Mouse (Mus musculus) brain, embryonic 18.5 days (tissue): ENCODE measurements around the gene Morf4l2.
"Not testable (repeated sequence)": the region's sequence is repeated elsewhere in the genome, so short reads cannot be mapped to it uniquely, and the experiment has no call there.

Experiments
- DNase-seq: peaks from one replicate; pipeline ENCODE4 v3.0.0-alpha.2; 2012; ENCODE audit warnings: low read depth, low spot score

The Morf4l2 gene

DNA sequence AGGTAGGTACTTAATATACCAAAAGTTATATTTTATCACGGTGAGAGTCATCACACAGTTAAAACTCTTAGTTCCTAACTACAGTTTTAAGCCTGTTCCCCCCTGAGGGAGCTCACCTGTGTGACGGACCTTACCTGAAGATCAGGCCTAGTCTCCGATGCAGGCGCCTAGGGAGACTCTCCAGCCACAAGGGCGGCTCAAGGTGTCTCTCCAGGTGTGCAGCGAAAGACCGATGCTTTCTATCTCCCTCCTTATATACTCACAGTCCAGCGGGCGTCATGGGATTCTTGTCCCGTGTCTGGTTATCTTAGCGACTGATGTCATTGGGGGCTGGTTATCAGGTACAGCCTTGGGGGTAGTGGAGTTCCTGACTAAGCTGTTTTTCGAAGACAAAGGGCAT lies at the start of gene Morf4l2:
Morf4l2 (minus strand) TSS at position 232 of the 400 bp plus-strand sequence.
- no peak for DNase-seq

DNA sequence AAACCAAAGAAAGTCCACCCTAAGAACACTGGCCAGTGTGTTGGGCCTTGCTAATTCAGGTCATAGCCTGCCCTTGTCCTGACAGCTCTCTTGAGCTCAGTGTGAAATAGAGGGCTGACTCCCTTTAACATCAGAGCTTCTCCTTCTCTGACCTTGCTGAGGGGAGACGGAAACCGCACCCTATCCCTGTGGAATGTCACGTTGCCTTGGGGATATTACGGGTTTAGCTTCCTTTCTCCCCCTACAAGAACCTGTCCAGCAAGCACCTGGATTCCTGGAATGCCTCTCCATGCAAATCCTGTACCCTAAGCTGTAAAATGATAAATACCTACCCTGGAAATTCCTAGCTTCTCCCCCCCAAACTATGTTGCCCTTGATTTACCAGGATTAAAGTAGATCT lies 46.0 kb upstream of the Morf4l2 start:
- no peak for DNase-seq

DNA sequence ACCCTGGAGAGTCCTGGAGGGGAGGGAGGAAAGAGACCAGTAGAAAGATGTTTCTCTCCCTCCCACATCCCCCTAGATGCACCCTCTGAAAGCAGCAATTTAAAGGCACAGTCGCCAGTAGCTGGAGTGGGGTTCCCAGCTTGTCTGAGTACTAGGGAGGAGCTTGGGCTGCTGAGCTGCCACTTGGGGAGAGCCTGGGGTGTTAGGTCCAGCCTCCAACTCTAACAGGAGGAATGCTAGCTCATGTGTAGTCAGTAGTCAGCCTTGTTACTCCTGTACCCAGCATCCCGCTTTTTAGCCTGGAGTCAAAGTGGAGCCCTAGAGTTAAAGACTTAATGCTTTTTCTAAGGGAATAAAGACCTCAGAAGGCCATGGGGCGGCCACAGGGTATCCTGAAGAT lies 36.6 kb upstream of the Morf4l2 start, which contains the start of gene Glra4:
Glra4 (minus strand) TSS at position 101 of the 400 bp plus-strand sequence.
- no peak for DNase-seq

DNA sequence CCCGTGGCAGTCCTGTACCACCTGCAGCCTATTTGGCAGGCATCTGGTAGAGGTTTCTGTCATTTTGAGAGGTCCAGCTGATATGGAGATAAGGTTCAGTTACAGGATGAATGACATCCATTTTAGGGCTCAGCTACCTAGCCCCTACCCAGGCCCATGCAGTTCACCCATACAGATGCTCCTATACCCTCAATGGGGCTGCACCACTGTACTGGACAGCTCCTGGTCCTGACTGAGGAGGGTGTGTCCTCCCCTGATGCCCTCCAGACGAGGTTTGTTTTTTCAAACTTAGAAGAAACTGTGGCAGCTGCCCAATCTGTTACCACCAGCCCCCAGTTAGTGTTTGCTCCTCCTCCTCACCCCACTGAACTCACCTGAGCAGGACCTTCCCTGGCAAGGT lies 35.8 kb upstream of the Morf4l2 start:
- no peak for DNase-seq

DNA sequence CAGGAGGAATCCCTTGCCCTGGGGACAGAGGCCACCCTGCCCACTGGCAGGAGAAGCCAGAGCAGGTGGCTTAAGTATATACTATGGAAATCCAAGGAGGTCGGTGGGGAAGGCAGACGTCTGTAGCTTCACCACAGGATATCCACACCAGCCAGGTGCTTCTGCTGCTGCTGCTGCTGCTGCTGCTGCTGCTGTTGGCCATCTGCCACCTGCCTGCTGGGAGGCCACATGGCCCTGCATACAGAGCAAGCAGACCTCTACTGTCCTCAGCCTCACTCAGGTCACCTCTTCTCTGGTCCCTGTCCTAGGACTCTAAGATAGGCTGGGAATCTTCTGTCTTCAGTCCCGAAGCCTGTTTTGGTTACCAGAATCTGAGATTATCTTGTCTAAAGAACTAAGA lies 34.6 kb upstream of the Morf4l2 start:
- DNase-seq = no peak

DNA sequence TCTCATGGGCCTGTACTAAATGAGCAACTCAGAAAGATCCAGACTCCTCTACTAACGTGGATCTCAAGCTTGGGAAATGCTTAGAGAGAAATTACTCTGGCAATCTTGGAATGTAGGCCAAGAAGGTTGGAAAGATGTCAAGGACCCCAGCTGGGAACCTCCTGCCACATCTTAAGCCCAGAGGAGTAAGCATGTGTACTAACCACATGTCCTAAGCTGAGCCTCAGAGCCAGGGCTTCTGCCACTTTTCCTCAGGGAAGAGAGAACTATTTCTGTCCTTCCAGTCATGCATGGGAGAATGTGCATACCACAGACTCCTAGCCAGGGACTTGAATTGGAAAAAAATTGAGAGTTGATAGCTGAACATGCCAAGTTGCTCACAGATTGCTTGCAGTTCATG lies 29.5 kb upstream of the Morf4l2 start:
- DNase-seq = no peak

DNA sequence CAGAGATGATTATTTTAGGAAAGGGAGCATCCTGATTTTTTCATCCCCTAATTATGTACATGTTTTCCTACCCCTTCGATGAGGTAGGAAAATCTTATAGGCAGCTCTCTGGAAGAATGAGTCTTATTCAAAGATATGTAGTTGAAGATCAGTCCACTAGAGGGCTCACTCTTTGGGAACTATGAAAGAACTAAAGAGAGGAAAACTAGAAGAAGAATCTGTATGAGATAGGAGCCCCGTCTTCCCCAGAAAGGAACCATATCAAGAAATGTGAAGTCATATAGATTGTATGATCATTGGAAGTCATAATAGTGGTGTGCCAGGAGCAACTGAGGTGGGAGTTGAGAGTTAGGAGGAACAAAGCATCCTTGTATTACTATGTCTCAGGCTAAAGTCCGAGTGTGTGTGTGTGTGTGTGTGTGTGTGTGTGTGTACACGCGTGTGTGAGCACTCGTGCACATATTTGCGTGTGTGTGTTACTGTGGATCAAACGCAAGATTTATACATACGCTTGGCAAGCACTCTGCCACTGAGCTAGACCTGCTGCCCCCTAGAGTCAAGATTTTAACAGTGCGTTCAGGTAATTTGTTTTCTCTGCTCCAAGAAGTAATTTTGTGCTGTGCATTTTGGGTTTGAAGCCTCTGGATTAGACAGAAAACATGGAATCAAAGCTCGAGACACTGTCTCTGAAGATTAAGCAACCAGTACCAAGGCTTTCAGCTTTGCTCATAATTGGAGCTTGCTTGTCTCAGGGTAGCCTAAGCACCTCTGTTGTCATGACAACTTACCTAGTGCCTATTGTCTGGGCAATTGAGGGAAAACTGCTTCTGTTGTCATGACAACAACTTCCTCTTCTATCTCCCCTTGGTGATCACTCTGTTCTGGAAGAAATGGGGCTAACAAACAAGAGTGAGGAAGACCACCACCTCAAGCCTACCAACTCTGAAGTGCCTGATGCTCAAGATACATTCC lies 17.9 kb upstream of the Morf4l2 start:
- DNase-seq = no peak

DNA sequence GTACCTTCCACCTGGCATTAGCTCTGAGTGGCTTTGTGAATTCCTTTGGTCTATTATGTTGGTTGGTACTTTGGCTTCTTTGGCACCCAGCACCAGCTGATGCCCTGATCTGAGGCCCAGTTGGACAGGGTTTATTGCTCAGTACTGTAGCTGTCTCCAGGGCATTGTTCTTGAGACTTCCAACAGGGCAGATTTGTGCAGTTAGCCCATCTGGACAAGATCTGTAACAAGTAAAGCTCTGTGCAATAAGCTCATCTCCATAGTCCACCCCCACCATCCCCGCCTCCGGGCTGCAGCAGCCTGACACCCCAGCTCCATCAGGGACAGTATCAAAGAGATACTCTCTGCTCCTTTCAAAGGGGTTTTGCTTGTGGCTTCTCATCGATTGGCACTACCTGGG lies 12.0 kb upstream of the Morf4l2 start:
- DNase-seq = no peak

DNA sequence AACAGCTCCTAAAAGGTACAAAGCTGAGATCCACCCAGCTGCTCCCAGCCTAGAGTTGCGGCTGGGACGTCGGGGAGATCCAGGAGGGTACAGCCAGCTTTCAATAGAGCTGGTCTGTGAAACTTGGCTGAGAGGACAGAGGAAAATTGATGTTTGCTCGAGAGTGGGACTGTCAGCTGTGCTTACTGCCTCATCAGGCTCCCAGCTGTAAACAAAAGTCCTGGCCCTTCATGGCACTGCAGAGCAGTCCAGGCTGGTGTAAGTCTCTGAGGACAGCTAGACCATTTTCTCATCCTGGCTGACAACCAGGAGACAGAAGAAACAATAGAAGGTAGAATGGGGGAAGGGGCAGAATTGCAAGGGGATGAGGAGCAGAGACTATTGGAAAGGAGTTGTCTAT lies 5.8 kb upstream of the Morf4l2 start:
- no peak for DNase-seq

DNA sequence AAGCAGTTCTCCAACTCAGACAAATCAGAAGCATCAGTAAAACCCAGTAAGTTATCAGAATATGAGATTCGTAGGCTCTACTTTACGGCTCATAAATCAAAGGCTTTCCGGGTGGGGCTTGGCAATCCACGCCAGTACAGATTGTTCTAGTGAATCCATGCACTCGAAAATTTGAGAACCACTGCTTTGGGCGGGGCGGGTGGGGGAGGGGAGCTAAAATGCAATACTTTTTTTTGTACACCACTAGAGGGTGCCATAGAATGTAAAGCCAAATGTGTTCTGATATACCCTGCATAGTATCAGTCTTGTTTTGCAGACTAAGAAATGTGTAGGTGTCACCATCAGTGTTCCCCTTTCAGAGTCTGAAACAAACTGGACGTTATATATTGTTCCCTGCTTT lies 1.2 kb upstream of the Morf4l2 start:
- DNase-seq = no peak

DNA sequence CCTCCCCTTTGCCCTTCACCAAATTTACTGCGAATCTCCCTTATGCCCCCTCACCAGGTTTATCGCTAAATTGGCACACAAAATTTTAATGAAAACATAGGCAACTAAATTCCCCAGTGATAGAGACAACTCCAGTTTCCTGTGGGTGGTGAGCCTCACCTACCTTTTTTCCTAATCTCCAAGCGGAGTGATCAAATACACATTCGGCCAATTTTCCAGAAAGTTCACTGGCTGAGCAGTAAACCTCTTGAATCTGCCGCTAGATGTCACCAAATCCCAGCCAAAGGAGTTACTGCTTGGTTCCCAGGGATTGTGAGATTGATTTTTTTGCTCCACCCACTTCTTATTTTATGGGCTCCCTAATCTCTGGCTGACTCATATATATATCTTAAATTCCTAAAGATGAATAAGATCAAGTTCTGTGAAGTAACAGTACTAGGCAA lies 808 bp downstream of the Morf4l2 start:
- no peak for DNase-seq

DNA sequence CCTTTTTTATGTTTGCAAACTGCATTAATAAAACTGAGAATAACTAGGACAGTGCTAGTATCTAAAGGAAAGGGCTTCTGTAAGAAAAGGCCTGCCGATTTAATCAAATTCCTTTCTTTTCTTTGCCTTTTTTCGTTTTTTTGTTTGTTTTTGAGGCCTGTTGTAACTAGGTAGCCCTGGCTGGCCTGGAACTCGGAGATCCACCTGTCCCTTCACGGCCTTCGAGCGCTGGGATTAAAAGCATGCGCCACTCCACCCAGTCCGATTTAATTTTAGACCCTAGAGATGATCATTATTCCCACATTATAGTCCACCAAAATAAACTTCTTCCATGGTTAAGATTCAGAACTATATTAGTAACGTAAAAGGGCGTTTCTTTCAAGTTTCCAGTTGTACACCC lies 1.2 kb downstream of the Morf4l2 start:
- DNase-seq = no peak

DNA sequence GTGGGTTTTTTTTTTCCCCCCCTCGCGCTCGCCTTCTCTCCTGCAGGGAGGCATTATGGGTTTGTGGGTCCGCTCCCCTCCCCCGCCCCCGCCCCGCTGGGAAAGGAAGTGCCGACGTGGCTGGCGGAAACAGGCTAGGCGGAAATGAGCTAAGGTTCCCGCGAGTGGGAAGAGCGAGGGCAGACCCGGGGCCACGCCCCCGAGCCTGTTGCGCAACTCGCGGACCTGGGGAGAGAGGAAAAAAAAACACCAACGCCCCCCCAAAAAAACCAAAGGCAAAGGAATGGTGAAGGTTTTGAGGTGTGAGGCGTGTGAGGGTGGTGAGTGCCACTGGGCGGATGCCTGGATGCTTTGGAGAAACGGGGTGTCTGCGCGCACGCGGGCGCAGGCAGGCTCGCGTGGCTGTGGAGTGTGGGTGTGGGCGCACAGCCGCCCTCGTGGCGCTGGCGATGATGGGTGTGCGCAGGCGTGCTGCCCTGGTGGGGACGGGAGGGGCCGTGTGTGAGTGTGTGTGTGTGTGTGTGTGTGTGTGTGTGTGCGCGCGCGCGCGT lies 1.8 kb downstream of the Morf4l2 start:
- peak; percentile 57 for DNase-seq

DNA sequence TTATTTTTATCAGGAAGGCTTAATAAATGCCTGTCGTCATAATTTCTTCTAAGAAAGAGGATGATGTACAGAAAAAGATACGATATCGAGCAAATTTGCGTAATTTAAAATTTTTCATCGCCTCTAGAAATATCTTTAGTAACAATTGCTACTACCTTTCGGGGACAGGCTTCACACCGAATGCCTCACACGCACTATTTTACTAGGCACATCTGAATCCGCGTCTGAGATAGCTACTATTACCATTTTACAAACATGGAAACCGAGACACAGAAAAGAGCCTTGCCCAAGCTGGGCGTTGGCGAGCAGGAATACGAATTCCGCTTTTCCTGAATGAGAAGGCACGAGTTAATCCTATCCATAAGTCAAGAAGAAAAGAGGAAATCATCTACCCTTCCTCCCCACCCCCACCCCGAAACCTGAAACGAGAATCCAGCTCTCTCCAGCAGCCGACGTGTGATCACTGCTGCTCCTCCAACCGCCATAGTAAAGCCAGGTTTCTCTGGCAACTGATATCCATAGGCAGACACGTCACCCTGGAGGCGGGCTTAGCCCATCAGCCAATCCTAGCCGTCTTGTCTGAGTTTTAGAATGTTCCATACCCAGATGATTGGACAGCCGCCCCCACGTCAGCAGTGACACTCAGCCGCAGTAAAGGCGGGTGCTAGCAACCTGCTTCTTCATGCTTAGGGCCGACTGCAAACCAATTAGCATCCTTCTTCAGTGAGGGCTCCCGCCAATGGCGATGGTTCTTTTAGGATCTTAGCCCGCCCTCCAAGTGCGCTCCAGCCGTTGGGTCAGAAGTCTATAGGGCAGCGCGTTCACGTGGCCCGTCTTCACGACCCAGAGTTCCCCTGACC lies 2.5 kb downstream of the Morf4l2 start:
- DNase-seq = peak; percentile 95

DNA sequence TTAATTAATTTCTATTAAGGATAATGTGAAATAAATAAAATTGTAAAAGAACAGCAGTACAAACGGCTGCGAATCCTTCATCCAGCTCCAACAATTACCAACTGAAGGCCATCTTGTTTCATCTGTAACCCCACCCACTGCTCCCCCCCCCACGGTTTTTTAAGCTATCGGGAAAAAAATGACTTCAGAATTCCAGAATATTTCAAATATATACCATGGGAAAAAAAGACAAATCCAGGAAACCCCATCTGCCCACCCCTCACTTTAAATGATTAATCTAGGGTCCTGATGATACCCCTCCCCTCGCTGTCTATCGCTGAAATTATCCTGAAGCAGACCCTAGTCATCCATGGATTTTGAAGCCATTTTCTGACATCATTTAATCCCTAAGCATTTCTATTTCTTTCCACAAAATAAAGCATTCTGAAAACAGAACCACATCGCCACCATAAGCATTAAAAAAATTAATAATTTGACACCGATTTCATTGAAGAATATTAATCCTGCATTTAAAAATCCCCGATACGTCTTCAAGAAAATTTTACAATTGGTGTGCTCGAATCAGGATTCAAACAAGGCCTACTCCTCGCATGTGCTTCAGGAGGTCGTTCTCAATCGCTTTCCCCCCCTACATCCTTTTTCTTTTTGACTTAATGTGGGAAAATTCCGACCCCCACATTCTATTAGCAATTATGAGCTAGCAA lies 3.3 kb downstream of the Morf4l2 start:
- DNase-seq = no peak

DNA sequence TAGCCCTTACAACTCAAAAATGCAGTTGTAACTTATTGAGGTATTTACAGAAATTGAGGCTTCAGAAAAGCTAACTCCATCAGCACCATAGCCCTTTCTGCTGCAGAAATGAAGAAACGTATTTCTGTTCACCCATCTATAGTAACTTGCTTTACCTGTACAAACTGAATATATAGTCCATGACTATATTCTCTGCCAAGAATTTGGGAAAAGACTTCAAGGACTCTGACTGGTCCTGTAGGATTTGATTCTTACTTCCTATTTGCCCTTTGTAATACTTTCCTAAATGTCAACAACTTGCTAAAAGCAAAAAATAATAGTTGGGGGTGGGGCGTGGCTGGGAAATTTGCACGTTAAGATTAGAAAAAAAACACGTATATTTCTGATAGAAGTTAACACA lies 11.5 kb downstream of the Morf4l2 start:
- DNase-seq = no peak

DNA sequence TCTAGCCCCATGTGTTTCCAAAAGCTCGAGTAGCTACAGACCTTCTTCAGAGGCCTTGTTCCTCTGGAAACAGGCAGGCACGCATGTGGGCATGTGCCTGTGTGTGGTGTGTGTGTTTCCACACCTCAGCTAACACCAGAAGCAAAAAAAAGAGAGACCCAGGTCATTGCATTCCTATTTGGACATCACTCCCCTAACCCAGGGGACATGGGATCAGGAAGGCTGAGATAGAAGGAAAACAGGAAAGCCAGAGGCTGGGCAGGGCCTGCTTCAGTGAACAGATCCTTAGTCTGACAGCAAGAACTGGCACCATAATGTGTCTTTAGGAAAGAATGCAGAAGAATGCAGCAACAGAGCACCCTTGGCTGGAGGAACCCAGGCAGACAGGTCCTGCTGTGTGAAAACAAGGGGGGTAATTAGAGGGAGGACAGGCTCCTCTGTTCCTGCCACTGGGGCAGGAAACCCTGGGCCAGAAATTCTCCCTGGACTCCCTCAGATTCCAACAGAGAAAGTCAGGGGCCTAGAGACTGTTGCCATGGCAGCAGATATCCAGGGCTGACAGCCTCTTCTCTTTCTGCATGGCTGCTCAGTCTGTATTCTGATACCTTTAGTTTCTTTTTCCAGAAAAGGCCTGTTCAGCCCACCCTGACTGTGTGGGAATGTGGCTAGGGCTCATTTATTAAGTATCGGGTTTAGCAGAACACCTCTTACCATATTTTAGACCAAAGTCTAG lies 28.6 kb downstream of the Morf4l2 start:
- not testable (repeated sequence) for DNase-seq

DNA sequence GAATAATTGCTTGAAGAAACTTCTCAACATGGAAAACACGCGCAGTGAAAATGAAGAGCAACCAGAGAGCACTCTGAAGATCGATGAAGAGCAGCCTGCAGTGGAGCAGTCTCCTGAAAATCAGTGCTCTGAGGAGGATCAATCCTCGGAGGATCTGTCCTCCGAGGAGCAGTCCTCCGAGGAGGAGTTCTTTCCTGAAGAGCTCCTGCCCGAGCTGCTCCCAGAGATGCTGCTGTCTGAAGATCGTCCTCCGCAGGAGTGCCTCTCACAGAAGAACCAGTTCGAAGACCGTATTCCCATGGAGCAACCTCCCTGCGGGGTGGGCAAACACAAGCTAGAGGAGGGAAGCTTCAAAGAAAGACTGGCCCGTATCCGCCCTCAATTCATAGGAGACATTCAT lies 34.7 kb downstream of the Morf4l2 start:
- no peak for DNase-seq

DNA sequence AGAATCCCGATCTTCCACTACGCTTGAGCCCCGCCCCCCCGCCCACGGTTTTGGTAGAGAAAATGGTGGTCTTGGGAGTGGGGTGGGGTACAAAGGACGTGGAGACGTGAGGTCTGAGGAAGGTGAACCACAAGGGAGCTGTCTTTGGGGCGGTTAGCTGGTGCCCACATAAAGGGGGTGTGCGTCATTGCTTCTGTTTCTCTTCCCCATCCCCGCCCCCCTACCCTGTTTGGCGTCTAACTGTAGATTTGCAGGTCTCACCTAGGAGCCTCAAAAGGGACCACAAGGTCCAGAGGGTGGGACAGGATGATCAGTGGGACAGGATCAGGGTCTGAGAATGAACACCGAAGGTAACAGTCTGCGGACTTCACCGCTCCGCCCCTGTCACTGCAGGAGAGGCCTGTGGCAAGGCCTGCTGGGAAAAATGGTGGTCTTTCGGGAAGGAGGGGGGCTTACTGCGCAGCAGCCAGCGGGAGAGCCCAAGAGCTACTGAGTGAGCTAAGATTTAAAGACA lies 35.3 kb downstream of the Morf4l2 start:
- no peak for DNase-seq

DNA sequence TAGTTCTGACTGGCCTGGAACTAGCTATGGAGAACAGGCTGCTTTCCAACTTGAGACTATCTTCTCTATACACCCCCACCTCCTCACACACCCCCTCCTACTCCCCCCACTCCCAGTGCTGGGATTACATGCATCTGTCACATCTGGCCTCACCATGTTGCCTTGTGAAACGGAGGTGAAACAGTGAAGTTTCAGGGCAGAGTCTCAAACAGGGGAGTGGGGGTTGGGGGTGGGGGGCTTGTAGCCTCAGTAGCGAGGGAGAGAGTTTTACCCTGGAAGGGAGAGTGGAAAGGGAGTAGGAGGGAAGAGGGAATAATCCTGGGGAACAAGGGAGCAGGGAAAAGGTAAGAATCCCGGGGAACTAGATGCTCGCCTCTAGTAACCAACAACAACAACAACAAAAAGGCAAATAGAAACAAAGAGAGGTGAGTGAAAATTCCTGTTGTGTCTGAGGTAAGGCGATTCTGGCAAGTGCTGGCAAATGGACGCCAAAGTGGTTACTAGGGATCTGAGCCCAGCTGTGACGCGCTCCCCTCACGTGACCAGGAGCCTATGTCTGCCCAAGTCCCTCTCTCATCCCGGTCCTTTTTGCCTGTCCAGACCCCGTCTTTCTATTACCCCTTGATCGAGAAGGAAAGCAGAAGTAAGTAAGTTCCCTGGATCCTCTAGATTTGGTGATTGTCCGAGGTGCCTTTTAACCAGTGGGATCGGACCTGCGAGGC lies 35.9 kb downstream of the Morf4l2 start, which contains the start of gene Tceal1:
Tceal1 (plus strand) TSS at position 537 of the 722 bp plus-strand sequence.
- peak; percentile 57 for DNase-seq
